Mouse (Mus musculus): ENCODE measurements around the gene Clca4b. TPM values are rescaled to one million over a fixed set of nuclear protein-coding genes. Genes with fewer than 3 reads are reported as not detected.
"Not testable (repeated sequence)": the region's sequence is repeated elsewhere in the genome, so short reads cannot be mapped to it uniquely, and the experiment has no call there.

Gene Clca4b
- polyA plus RNA-seq, 1 experiment: 0.04 TPM

- H3K36me3 ChIP-seq (ENCODE audit: control insufficient read depth, insufficient read depth): no peaks in the 10 kb centered on the region
- H3ac ChIP-seq (ENCODE audit: control insufficient read depth, insufficient read length): no peak overlapping the region
- no peaks in the 10 kb centered on the region for H3K79me2 ChIP-seq (ENCODE audit: control insufficient read depth, insufficient read depth)
- no peaks in the 10 kb centered on the region for H3K27me3 ChIP-seq (ENCODE audit: control insufficient read depth, insufficient read depth, insufficient read length)
- TF ChIP-seq MYOG (IDR thresholded peaks at IDR 0.05; ENCODE audit: control insufficient read depth in 1 of 3, insufficient read depth in 1 of 3, insufficient read length in 2 of 3, low read depth in 2 of 3): no peak
- TF ChIP-seq MYOD1 (IDR thresholded peaks at IDR 0.05; ENCODE audit: control insufficient read depth in 1 of 3, insufficient read length in 2 of 3, low read depth in 2 of 3): no peak
- TF ChIP-seq CEBPB (IDR thresholded peaks at IDR 0.05; ENCODE audit: insufficient read depth, poor library complexity, severe bottlenecking): no peak
- TF ChIP-seq POLR2AphosphoS2 (IDR thresholded peaks at IDR 0.05; ENCODE audit: insufficient read length, low read depth): no peak
- TF ChIP-seq E2F4 (IDR thresholded peaks at IDR 0.05; ENCODE audit: insufficient read depth): no peak
- TF ChIP-seq POLR2A (IDR thresholded peaks at IDR 0.05; ENCODE audit: insufficient read length, low read depth): no peak
- TF ChIP-seq TCF3 (IDR thresholded peaks at IDR 0.05; ENCODE audit: insufficient read length, low read depth): no peak
- TF ChIP-seq TCF12 (IDR thresholded peaks at IDR 0.05; ENCODE audit: insufficient read depth, poor library complexity, severe bottlenecking): no peak
- no peak overlapping the region for H3K4me3 ChIP-seq
- H3K4me2 ChIP-seq (ENCODE audit: low read depth): no peak overlapping the region
Observed at GRCm38 (mm10) chr3:144886957-144887356, 45.4 kb downstream of the Clca4b start.

GRCm38 (mm10) chr3:144872012-144872411 lies 60.3 kb downstream of the Clca4b start:
- not testable (repeated sequence) for H3K27me3 ChIP-seq (ENCODE audit: control insufficient read depth, insufficient read depth, insufficient read length); H3ac ChIP-seq (ENCODE audit: control insufficient read depth, insufficient read length); H3K79me2 ChIP-seq (ENCODE audit: control insufficient read depth, insufficient read depth); H3K4me3 ChIP-seq; H3K36me3 ChIP-seq (ENCODE audit: control insufficient read depth, insufficient read depth)
- H3K4me2 ChIP-seq (ENCODE audit: low read depth): peak overlapping the region; percentile 12

Other genes starting within 250 kb of the Clca4b start
- gene Sh3glb1, start 212.2 kb downstream of the Clca4b start, polyA plus RNA-seq (2012; fragmentation: generic; extraction: Trizol): 288 TPM
- not detected for gene Clca3a1, start 171.6 kb downstream of the Clca4b start, polyA plus RNA-seq (2012; fragmentation: generic; extraction: Trizol)
- not detected for gene Clca3a2, start 113.0 kb downstream of the Clca4b start, polyA plus RNA-seq (2012; fragmentation: generic; extraction: Trizol)
- not detected for gene Clca3b, start 83.2 kb downstream of the Clca4b start, polyA plus RNA-seq (2012; fragmentation: generic; extraction: Trizol)
- gene Clca4a, start 42.5 kb upstream of the Clca4b start, polyA plus RNA-seq (2012; fragmentation: generic; extraction: Trizol): 0.06 TPM
- 0.02 TPM for gene Clca1, start 100.2 kb upstream of the Clca4b start, polyA plus RNA-seq (2012; fragmentation: generic; extraction: Trizol)
- gene Clca2, start 166.9 kb upstream of the Clca4b start, polyA plus RNA-seq (2012; fragmentation: generic; extraction: Trizol): 0.04 TPM
- 3.9 TPM for gene Odf2l, start 186.1 kb upstream of the Clca4b start, polyA plus RNA-seq (2012; fragmentation: generic; extraction: Trizol)